Mouse (Mus musculus): ENCODE results near the gene Atp5j2. TPM values are rescaled to one million over a fixed set of nuclear protein-coding genes. Genes with fewer than 3 reads are reported as not detected.
"Not testable (repeated sequence)": the region's sequence is repeated elsewhere in the genome, so short reads cannot be mapped to it uniquely, and the experiment has no call there.

Atp5j2 gene
- polyA plus RNA-seq, 1 experiment from 2014 or later: 710 TPM

- WGBS: 65% methylated on average over 4 of the region's 4 CpGs
- no peak for ATAC-seq (ENCODE audit: low FRiP score)
- Histone ChIP-seq H3K36me3 (peaks cover 68% of the 10 kb centered on the region), H3K27ac (no peak overlapping the region), H3K27me3 (no peaks in the 10 kb centered on the region), H3K4me3 (no peak overlapping the region), H3K9me3 (no peaks in the 10 kb centered on the region), H3K4me1 (replicated peaks) (no peaks in the 10 kb centered on the region), H3K4me2 (no peak overlapping the region), H3K9ac (no peak overlapping the region)
Observed at GRCm38 (mm10) chr5:145214679-145215078, 22.8 kb upstream of the Atp5j2 start.

- Histone ChIP-seq H3K9me3 (no peaks in the 10 kb centered on the region), H3K36me3 (peaks cover 62% of the 10 kb centered on the region), H3K27ac (no peak overlapping the region), H3K4me1 (replicated peaks) (no peaks in the 10 kb centered on the region), H3K9ac (no peak overlapping the region), H3K27me3 (no peaks in the 10 kb centered on the region), H3K4me3 (no peak overlapping the region), H3K4me2 (no peak overlapping the region)
- WGBS: 97% methylated on average over 3 of the region's 3 CpGs
- no peak for ATAC-seq (ENCODE audit: low FRiP score)
Observed at GRCm38 (mm10) chr5:145213505-145213904, 21.6 kb upstream of the Atp5j2 start.

- Histone ChIP-seq H3K4me1 (replicated peaks) (no peaks in the 10 kb centered on the region), H3K36me3 (peaks cover 63% of the 10 kb centered on the region)
Observed at GRCm38 (mm10) chr5:145212216-145212615, 20.4 kb upstream of the Atp5j2 start.

GRCm38 (mm10) chr5:145211340-145211739 is 19.5 kb upstream of the Atp5j2 start:
- Histone ChIP-seq H3K4me1 (replicated peaks) (0 out of 2 replicates have a peak, but pooled peaks cover 4% of the 10 kb centered on the region), H3K36me3 (peaks cover 67% of the 10 kb centered on the region), H3K27me3 (no peaks in the 10 kb centered on the region), H3K27ac (no peak overlapping the region), H3K9me3 (no peaks in the 10 kb centered on the region), H3K9ac (no peak overlapping the region), H3K4me2 (no peak overlapping the region), H3K4me3 (no peak overlapping the region)
- WGBS: 97% methylated on average over 4 of the region's 4 CpGs
- no peak for ATAC-seq (ENCODE audit: low FRiP score)

More at GRCm38 (mm10) chr5:145212216-145212615, 20.4 kb upstream of the Atp5j2 start:
- WGBS: 92% methylated on average over 4 of the region's 4 CpGs
- Histone ChIP-seq H3K27me3 (no peaks in the 10 kb centered on the region), H3K27ac (no peak overlapping the region), H3K9me3 (no peaks in the 10 kb centered on the region), H3K4me3 (no peak overlapping the region), H3K4me2 (no peak overlapping the region), H3K9ac (no peak overlapping the region)
- ATAC-seq (ENCODE audit: low FRiP score): no peak

- not testable (repeated sequence) for H3K27me3 ChIP-seq; H3K4me3 ChIP-seq; H3K9ac ChIP-seq; H3K9me3 ChIP-seq; ATAC-seq (ENCODE audit: low FRiP score); H3K27ac ChIP-seq; H3K4me2 ChIP-seq
- 48% methylated on average over 11 of the region's 11 CpGs for WGBS
- H3K4me1 ChIP-seq (replicated peaks): peaks cover 17% of the 10 kb centered on the region
- H3K36me3 ChIP-seq: peaks cover 47% of the 10 kb centered on the region
Observed at GRCm38 (mm10) chr5:145208391-145208790, 16.5 kb upstream of the Atp5j2 start.

- no peak for ATAC-seq (ENCODE audit: low FRiP score)
- Histone ChIP-seq H3K4me3 (no peak overlapping the region), H3K4me1 (replicated peaks) (peaks cover 17% of the 10 kb centered on the region), H3K27me3 (no peaks in the 10 kb centered on the region), H3K9ac (no peak overlapping the region), H3K9me3 (no peaks in the 10 kb centered on the region), H3K27ac (no peak overlapping the region), H3K4me2 (no peak overlapping the region), H3K36me3 (peaks cover 44% of the 10 kb centered on the region)
- WGBS: 87% methylated on average over 6 of the region's 6 CpGs
Observed at GRCm38 (mm10) chr5:145207954-145208353, 16.1 kb upstream of the Atp5j2 start.

GRCm38 (mm10) chr5:145207385-145207784 is 15.5 kb upstream of the Atp5j2 start:
- Histone ChIP-seq H3K9me3 (no peaks in the 10 kb centered on the region), H3K4me1 (replicated peaks) (peaks cover 17% of the 10 kb centered on the region), H3K9ac (no peak overlapping the region), H3K27me3 (no peaks in the 10 kb centered on the region), H3K36me3 (peaks cover 38% of the 10 kb centered on the region), H3K27ac (no peak overlapping the region), H3K4me2 (no peak overlapping the region), H3K4me3 (no peak overlapping the region)
- ATAC-seq (ENCODE audit: low FRiP score): no peak
- 97% methylated on average over 6 of the region's 6 CpGs for WGBS

GRCm38 (mm10) chr5:145205041-145205440 is 13.2 kb upstream of the Atp5j2 start:
- Histone ChIP-seq H3K4me1 (replicated peaks) (peaks cover 30% of the 10 kb centered on the region), H3K36me3 (peaks cover 20% of the 10 kb centered on the region), H3K4me3 (peak overlapping the region; percentile 57), H3K4me2 (peak overlapping the region; percentile 57), H3K9ac (peak overlapping the region; percentile 55), H3K27ac (no peak overlapping the region), H3K27me3 (no peaks in the 10 kb centered on the region), H3K9me3 (no peaks in the 10 kb centered on the region)
- 22% methylated on average over 9 of the region's 9 CpGs for WGBS
- no peak for ATAC-seq (ENCODE audit: low FRiP score)

GRCm38 (mm10) chr5:145203936-145204691 is 12.3 kb upstream of the Atp5j2 start, which contains the start of gene Zkscan5:
Gene Zkscan5, plus strand, starts transcription at chr5:145204562.
- peak within 1 kb of the TSS; percentile 57 for H3K4me3 ChIP-seq
- WGBS: under 1% methylated on average over 22 of the region's 22 CpGs
- ATAC-seq (ENCODE audit: low FRiP score): peak; percentile 95

GRCm38 (mm10) chr5:145202446-145202845 is 10.6 kb upstream of the Atp5j2 start:
- no peak for ATAC-seq (ENCODE audit: low FRiP score)
- H3K4me2 ChIP-seq: no peak overlapping the region
- H3K9ac ChIP-seq: no peak overlapping the region
- no peaks in the 10 kb centered on the region for H3K27me3 ChIP-seq
- H3K9me3 ChIP-seq: no peaks in the 10 kb centered on the region
- H3K4me3 ChIP-seq: no peak overlapping the region
- 58% methylated on average over 3 of the region's 3 CpGs for WGBS
- H3K36me3 ChIP-seq: peaks cover 22% of the 10 kb centered on the region
- H3K4me1 ChIP-seq (replicated peaks): peaks cover 36% of the 10 kb centered on the region
- H3K27ac ChIP-seq: no peak overlapping the region

More at GRCm38 (mm10) chr5:145203936-145204691, 12.3 kb upstream of the Atp5j2 start, which contains the start of gene Zkscan5:
- Histone ChIP-seq H3K9me3 (no peaks in the 10 kb centered on the region), H3K9ac (peak within 1 kb of the TSS; percentile 69), H3K36me3 (peaks cover 19% of the 10 kb centered on the region), H3K27ac (peak within 1 kb of the TSS; percentile 91), H3K4me1 (replicated peaks) (peaks cover 36% of the 10 kb centered on the region), H3K27me3 (no peaks in the 10 kb centered on the region), H3K4me2 (peak within 1 kb of the TSS; percentile 57)

GRCm38 (mm10) chr5:145201321-145201991 is 9.6 kb upstream of the Atp5j2 start, which contains the start of gene Zkscan14:
Gene Zkscan14, minus strand, starts transcription at chr5:145201868.
- H3K4me3 ChIP-seq: peak within 1 kb of the TSS; percentile 82
- peak; percentile 4; the same call in 1 of the 2 replicates for ATAC-seq (ENCODE audit: low FRiP score)
- peak within 1 kb of the TSS; percentile 75 for H3K27ac ChIP-seq
- peaks cover 22% of the 10 kb centered on the region for H3K36me3 ChIP-seq
- H3K4me1 ChIP-seq (replicated peaks): peaks cover 32% of the 10 kb centered on the region
- WGBS: 2% methylated on average over 37 of the region's 37 CpGs
- no peaks in the 10 kb centered on the region for H3K27me3 ChIP-seq
- no peaks in the 10 kb centered on the region for H3K9me3 ChIP-seq
- H3K9ac ChIP-seq: peak within 1 kb of the TSS; percentile 92
- peak within 1 kb of the TSS; percentile 100 for H3K4me2 ChIP-seq

GRCm38 (mm10) chr5:145200387-145200786 is 8.5 kb upstream of the Atp5j2 start:
- Histone ChIP-seq H3K27me3 (no peaks in the 10 kb centered on the region), H3K4me3 (peak overlapping the region; percentile 82)
- 79% methylated on average over 7 of the region's 7 CpGs for WGBS

More at GRCm38 (mm10) chr5:145200387-145200786, 8.5 kb upstream of the Atp5j2 start:
- H3K4me1 ChIP-seq (replicated peaks): peaks cover 24% of the 10 kb centered on the region
- no peaks in the 10 kb centered on the region for H3K9me3 ChIP-seq
- H3K4me2 ChIP-seq: peak overlapping the region; percentile 100
- no peak for ATAC-seq (ENCODE audit: low FRiP score)
- peaks cover 32% of the 10 kb centered on the region for H3K36me3 ChIP-seq
- H3K9ac ChIP-seq: no peak overlapping the region
- no peak overlapping the region for H3K27ac ChIP-seq
